Comparison of ENCODE assay signal across 31 mouse cellular contexts in the genomic region with DNA sequence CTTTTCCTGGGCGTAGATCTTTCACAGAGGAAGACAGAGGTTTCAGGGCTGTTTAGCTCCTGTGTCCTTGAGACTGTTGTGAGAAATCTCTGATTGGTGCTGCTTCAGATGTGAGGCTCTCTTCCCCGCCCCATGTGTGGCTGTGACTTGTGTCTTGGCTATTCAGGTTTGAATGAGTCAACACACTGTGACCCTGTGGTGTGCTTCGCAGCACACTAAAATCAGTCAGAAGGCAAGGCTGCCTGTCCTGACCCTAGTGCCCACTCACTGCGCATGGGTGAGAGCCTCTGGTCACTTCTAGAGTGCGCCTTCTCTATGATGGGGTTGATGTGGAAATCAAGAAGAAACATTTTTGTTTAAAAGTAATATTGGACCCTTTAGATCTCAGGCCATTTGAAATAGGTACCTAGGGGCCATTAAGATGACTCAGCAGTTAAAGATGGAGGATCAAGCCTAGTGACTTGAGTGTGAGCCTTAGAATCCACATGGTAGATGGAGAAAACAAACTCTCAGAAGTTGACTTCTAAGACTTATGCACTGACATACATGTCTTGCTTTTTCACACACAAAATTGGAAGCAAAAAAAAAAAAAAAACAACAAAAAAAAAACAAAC.
A peak's percentile ranks its signal among the peaks of the same experiment; 100 is the strongest.
DNase-seq lines count a peak whose midpoint lies in the region; ATAC-seq and TF ChIP-seq lines count a peak whose summit lies in the region.
"Had no signal": no experiment of that assay in that cellular context is flagged by ENCODE, and none has a peak within 500 bp of the region (broad histone marks: within the 10 kb centered on the region; RNA-seq: fewer than 3 reads in every experiment).

No protein-coding gene starts in this region.

- no peaks in the 10 kb centered on the region for H3K9me3 ChIP-seq in intestine, postnatal 0 days (ENCODE audit: control insufficient read depth)
- H3K9me3 ChIP-seq: embryonic facial prominence, embryonic 10.5 days; embryonic facial prominence, embryonic 15.5 days; forebrain, embryonic 13.5 days; hindbrain, embryonic 10.5 days; hindbrain, embryonic 15.5 days; liver, embryonic 12.5 days; midbrain, embryonic 13.5 days had no signal

- ATAC-seq in intestine, postnatal 0 days, result no peak
- ATAC-seq: liver, embryonic 12.5 days; liver, postnatal 0 days; midbrain, embryonic 13.5 days; Patski had no signal

- TF ChIP-seq CTCF in embryonic fibroblast, embryonic 13.5 days (IDR thresholded peaks at IDR 0.05; ENCODE audit: borderline replicate concordance, insufficient read depth, low read length), result no peak
- no peak for TF ChIP-seq CTCF in intestine, postnatal 0 days (IDR thresholded peaks at IDR 0.05; ENCODE audit: low read depth)

- H3K36me3 ChIP-seq in intestine, postnatal 0 days (ENCODE audit: control insufficient read depth, insufficient read depth), result no peaks in the 10 kb centered on the region
- H3K36me3 ChIP-seq: embryonic facial prominence, embryonic 10.5 days; embryonic facial prominence, embryonic 15.5 days; G1E; hindbrain, embryonic 10.5 days; hindbrain, embryonic 15.5 days; liver, embryonic 12.5 days; midbrain, embryonic 13.5 days had no signal

- H3K27ac ChIP-seq in embryonic fibroblast, embryonic 13.5 days (ENCODE audit: insufficient read depth, low read length), result peak overlapping the region; percentile 59; the same call in 1 of the 2 replicates
- no peak overlapping the region for H3K27ac ChIP-seq in intestine, postnatal 0 days (ENCODE audit: low read depth, low read length)
- H3K27ac ChIP-seq: embryonic facial prominence, embryonic 10.5 days; embryonic facial prominence, embryonic 15.5 days; forebrain, embryonic 13.5 days; hindbrain, embryonic 10.5 days; hindbrain, embryonic 15.5 days; kidney, postnatal 0 days; liver, embryonic 12.5 days; macrophage; midbrain, embryonic 13.5 days had no signal

- peak; percentile 84 to 92 for DNase-seq in adrenal gland, adult (ENCODE audit: inconsistent age in 2 of 2, low spot score in 1 of 2)
- no peak for DNase-seq in adrenal gland, adult 18-20 months (ENCODE audit: low spot score in 2 of 2)
- DNase-seq in 416B (ENCODE audit: low read depth), result peak; percentile 27
- DNase-seq in adrenal gland, adult 8-10 months, result peak; percentile 86
- DNase-seq in urinary bladder, postnatal 10 days (ENCODE audit: low spot score), result no peak
- DNase-seq in Muller cell, postnatal 12 days (ENCODE audit: inconsistent ontology term), result no peak
- DNase-seq: cerebellum, adult 8-10 months; cerebellum, postnatal 25 days; gastrocnemius, postnatal 14 days; heart, postnatal 14 days; kidney, adult 8-10 months; kidney, postnatal 4 days; layer of hippocampus, postnatal 36 days; left cerebral cortex, postnatal 4 days; liver, postnatal 0 days; spleen, adult 18-20 months; thymus, adult 2 months; thymus, postnatal 4 days had no signal

- 88% methylated on average over 5 of the region's 5 CpGs for WGBS in intestine, postnatal 0 days

- no peak overlapping the region for H3K9ac ChIP-seq in intestine, postnatal 0 days (ENCODE audit: low read depth, low read length)
- H3K9ac ChIP-seq: embryonic facial prominence, embryonic 15.5 days; forebrain, embryonic 13.5 days; hindbrain, embryonic 15.5 days; liver, embryonic 12.5 days; liver, postnatal 0 days; midbrain, embryonic 13.5 days had no signal

- no peak overlapping the region for H3K4me3 ChIP-seq in embryonic fibroblast, embryonic 13.5 days (ENCODE audit: insufficient read depth, low read length)
- no peak overlapping the region for H3K4me3 ChIP-seq in intestine, postnatal 0 days (ENCODE audit: low read depth, low read length)
- H3K4me3 ChIP-seq: embryonic facial prominence, embryonic 10.5 days; embryonic facial prominence, embryonic 15.5 days; forebrain, embryonic 13.5 days; hindbrain, embryonic 10.5 days; hindbrain, embryonic 15.5 days; liver, embryonic 12.5 days; midbrain, embryonic 13.5 days had no signal

- TF ChIP-seq POLR2A in embryonic fibroblast, embryonic 13.5 days (IDR thresholded peaks at IDR 0.05; ENCODE audit: low read depth, low read length), result no peak

- peaks cover 37% of the 10 kb centered on the region for H3K4me1 ChIP-seq in embryonic fibroblast, embryonic 13.5 days (ENCODE audit: control insufficient read depth, insufficient read depth, low read length)
- H3K4me1 ChIP-seq in intestine, postnatal 0 days (replicated peaks; ENCODE audit: control insufficient read depth, insufficient read depth, low read length), result 0 out of 2 replicates have a peak, but pooled peaks cover 3% of the 10 kb centered on the region

- H3K4me2 ChIP-seq in intestine, postnatal 0 days (replicated peaks; ENCODE audit: low read depth), result no peak overlapping the region
- H3K4me2 ChIP-seq: embryonic facial prominence, embryonic 15.5 days; forebrain, embryonic 13.5 days; hindbrain, embryonic 15.5 days; liver, embryonic 12.5 days; midbrain, embryonic 13.5 days had no signal

- H3K27me3 ChIP-seq in intestine, postnatal 0 days (replicated peaks; ENCODE audit: control insufficient read depth, insufficient read depth, low read length), result no peaks in the 10 kb centered on the region
- H3K27me3 ChIP-seq: embryonic facial prominence, embryonic 15.5 days; forebrain, embryonic 13.5 days; hindbrain, embryonic 15.5 days; liver, embryonic 12.5 days; midbrain, embryonic 13.5 days; Patski had no signal

Comparison
In these comparisons a context has a peak if more than half of its experiments do, and no peak if none do; other contexts are left out.
1. DNase-seq: peak in adrenal gland, adult (2 of 2), 416B (single experiment) and adrenal gland, adult 8-10 months (single experiment); none in adrenal gland, adult 18-20 months (0 of 2), urinary bladder, postnatal 10 days (single experiment) and Muller cell, postnatal 12 days (single experiment).